In genomic region chr11:35750578-35750977, GRCm38 (mm10) we compare ENCODE assay signal across 10 mouse cellular contexts. TPM values are rescaled to one million over a fixed set of nuclear protein-coding genes. Genes with fewer than 3 reads are reported as not detected.
DNase-seq lines count a peak whose midpoint lies in the region; ATAC-seq lines count a peak whose summit lies in the region.
"Had no signal": no experiment of that assay in that cellular context is flagged by ENCODE, and none has a peak within 500 bp of the region (broad histone marks: within the 10 kb centered on the region; RNA-seq: fewer than 3 reads in every experiment).

No protein-coding gene starts in this region.

- H3K4me2 ChIP-seq in intestine, embryonic 16.5 days (ENCODE audit: low read depth, low read length), result no peak overlapping the region
- H3K4me2 ChIP-seq: embryonic facial prominence, embryonic 15.5 days had no signal

- 54% methylated on average over 8 of the region's 8 CpGs for WGBS in intestine, embryonic 16.5 days
- WGBS in hindbrain, embryonic 10.5 days, result 79% methylated on average over 8 of the region's 8 CpGs

- DNase-seq in urinary bladder, adult 18-20 months (ENCODE audit: low spot score in 2 of 2), result peak; percentile 53 to 88
- DNase-seq in urinary bladder, postnatal 10 days (ENCODE audit: low spot score), result no peak
- DNase-seq in lung, postnatal 36 days, result peak; percentile 92
- no peak for DNase-seq in hindbrain, embryonic 10.5 days (ENCODE audit: low spot score)
- no peak for DNase-seq in frontal cortex, postnatal 36 days (ENCODE audit: low spot score in 2 of 2)
- DNase-seq in right cerebral cortex, postnatal 10 days (ENCODE audit: low spot score in 2 of 2), result no peak
- DNase-seq in cerebellum, adult 8-10 months, result no peak

- no peaks in the 10 kb centered on the region for H3K27me3 ChIP-seq in intestine, embryonic 16.5 days (replicated peaks; ENCODE audit: control insufficient read depth, insufficient read depth, low read length)
- H3K27me3 ChIP-seq in hindbrain, embryonic 10.5 days (ENCODE audit: insufficient read depth, poor library complexity, severe bottlenecking), result no peaks in the 10 kb centered on the region
- H3K27me3 ChIP-seq: embryonic facial prominence, embryonic 15.5 days had no signal

- no peak overlapping the region for H3K4me3 ChIP-seq in intestine, embryonic 16.5 days (ENCODE audit: low read length)
- no peak overlapping the region for H3K4me3 ChIP-seq in hindbrain, embryonic 10.5 days
- H3K4me3 ChIP-seq: embryonic facial prominence, embryonic 15.5 days; megakaryocyte, embryonic 14.5 days had no signal

- peak overlapping the region; percentile 88 for H3K27ac ChIP-seq in intestine, embryonic 16.5 days (ENCODE audit: low read length)
- no peak overlapping the region for H3K27ac ChIP-seq in hindbrain, embryonic 10.5 days
- H3K27ac ChIP-seq: embryonic facial prominence, embryonic 15.5 days had no signal

- peak; percentile 96 for ATAC-seq in intestine, embryonic 16.5 days

- no peaks in the 10 kb centered on the region for H3K36me3 ChIP-seq in intestine, embryonic 16.5 days (ENCODE audit: control insufficient read depth, insufficient read depth, low read length)
- H3K36me3 ChIP-seq in hindbrain, embryonic 10.5 days, result no peaks in the 10 kb centered on the region
- H3K36me3 ChIP-seq: embryonic facial prominence, embryonic 15.5 days had no signal

- H3K9me3 ChIP-seq in intestine, embryonic 16.5 days (ENCODE audit: control insufficient read depth, low read length), result no peaks in the 10 kb centered on the region
- H3K9me3 ChIP-seq in hindbrain, embryonic 10.5 days, result no peaks in the 10 kb centered on the region
- H3K9me3 ChIP-seq: embryonic facial prominence, embryonic 15.5 days; megakaryocyte, embryonic 14.5 days had no signal

- H3K4me1 ChIP-seq in intestine, embryonic 16.5 days (ENCODE audit: control insufficient read depth, insufficient read depth, low read length), result peaks cover 20% of the 10 kb centered on the region
- H3K4me1 ChIP-seq in hindbrain, embryonic 10.5 days (replicated peaks), result no peaks in the 10 kb centered on the region
- H3K4me1 ChIP-seq: megakaryocyte, embryonic 14.5 days had no signal

- H3K9ac ChIP-seq in intestine, embryonic 16.5 days (ENCODE audit: low read depth, low read length), result no peak overlapping the region
- H3K9ac ChIP-seq: embryonic facial prominence, embryonic 15.5 days had no signal

RNA-seq across cellular contexts. Expression of gene Pank3, which starts 18.7 kb away (rescaled TPM):
- polyA plus RNA-seq in intestine, embryonic 16.5 days (2015; fragmentation: Nextera tagmentation; extraction: Ambion mirVana), result 27.1 and 34.9 TPM in 2 replicates
- polyA plus RNA-seq in hindbrain, embryonic 10.5 days (2016; fragmentation: Nextera tagmentation; extraction: Ambion mirVana), result 13.3 and 14.6 TPM in 2 replicates

RNA-seq across cellular contexts. Expression of gene Fbll1, which starts 48.1 kb away (rescaled TPM):
- 0.11 TPM in 1 of 2 replicates, not detected in the other for polyA plus RNA-seq in intestine, embryonic 16.5 days (2015; fragmentation: Nextera tagmentation; extraction: Ambion mirVana)
- polyA plus RNA-seq in hindbrain, embryonic 10.5 days (2016; fragmentation: Nextera tagmentation; extraction: Ambion mirVana), result 1.1 and 3.3 TPM in 2 replicates

Comparison
In these comparisons a context has a peak if more than half of its experiments do, and no peak if none do; other contexts are left out.
1. DNase-seq: peak in urinary bladder, adult 18-20 months (2 of 2) and lung, postnatal 36 days (single experiment); none in urinary bladder, postnatal 10 days (single experiment), hindbrain, embryonic 10.5 days (single experiment), frontal cortex, postnatal 36 days (0 of 2), right cerebral cortex, postnatal 10 days (0 of 2) and cerebellum, adult 8-10 months (single experiment).